Comparison of ENCODE assay signal across 25 mouse cellular contexts in genomic region chr9:103821632-103822031, GRCm38 (mm10). TPM values are rescaled to one million over a fixed set of nuclear protein-coding genes. Genes with fewer than 3 reads are reported as not detected.
DNase-seq lines count a peak whose midpoint lies in the region; ATAC-seq and TF ChIP-seq lines count a peak whose summit lies in the region.
"Had no signal": no experiment of that assay in that cellular context is flagged by ENCODE, and none has a peak within 500 bp of the region (broad histone marks: within the 10 kb centered on the region; RNA-seq: fewer than 3 reads in every experiment).

No protein-coding gene starts in this region.

- intact Hi-C loops in heart, adult 2 months (cut with DNase I): no loop called here

- H3K27me3 ChIP-seq in forebrain, embryonic 16.5 days (replicated peaks; ENCODE audit: control insufficient read depth, insufficient read depth, low read length): no peaks in the 10 kb centered on the region
- H3K27me3 ChIP-seq in forebrain, embryonic 10.5 days (ENCODE audit: poor library complexity, severe bottlenecking): no peaks in the 10 kb centered on the region
- H3K27me3 ChIP-seq in heart, adult 2 months (ENCODE audit: control insufficient read depth, insufficient read depth, low read length): no peaks in the 10 kb centered on the region
- H3K27me3 ChIP-seq in neural tube, embryonic 15.5 days (replicated peaks): no peaks in the 10 kb centered on the region
- H3K27me3 ChIP-seq: embryonic facial prominence, embryonic 12.5 days; embryonic facial prominence, embryonic 15.5 days; hindbrain, embryonic 12.5 days; hindbrain, embryonic 15.5 days had no signal

- TF ChIP-seq CTCF in heart, adult 2 months (IDR thresholded peaks at IDR 0.05): no peak

- no peaks in the 10 kb centered on the region for H3K4me1 ChIP-seq in forebrain, embryonic 16.5 days (replicated peaks; ENCODE audit: control insufficient read depth, insufficient read depth, low read length)
- H3K4me1 ChIP-seq in forebrain, embryonic 10.5 days: no peaks in the 10 kb centered on the region
- H3K4me1 ChIP-seq in heart, adult 2 months (ENCODE audit: control insufficient read depth, insufficient read depth, low read length): no peaks in the 10 kb centered on the region
- H3K4me1 ChIP-seq in neural tube, embryonic 15.5 days: no peaks in the 10 kb centered on the region
- H3K4me1 ChIP-seq: embryonic facial prominence, embryonic 12.5 days; embryonic facial prominence, embryonic 15.5 days; hindbrain, embryonic 12.5 days; hindbrain, embryonic 15.5 days had no signal

- TF ChIP-seq EP300 in heart, adult 2 months (IDR thresholded peaks at IDR 0.05; ENCODE audit: insufficient read depth, low read depth, low read length): no peak

- no peaks in the 10 kb centered on the region for H3K36me3 ChIP-seq in forebrain, embryonic 16.5 days (ENCODE audit: control insufficient read depth, insufficient read depth)
- no peaks in the 10 kb centered on the region for H3K36me3 ChIP-seq in forebrain, embryonic 10.5 days (replicated peaks)
- no peaks in the 10 kb centered on the region for H3K36me3 ChIP-seq in heart, adult 2 months (ENCODE audit: control insufficient read depth, insufficient read depth, low read length)
- H3K36me3 ChIP-seq in neural tube, embryonic 15.5 days: no peaks in the 10 kb centered on the region
- H3K36me3 ChIP-seq: embryonic facial prominence, embryonic 12.5 days; embryonic facial prominence, embryonic 15.5 days; hindbrain, embryonic 12.5 days; hindbrain, embryonic 15.5 days had no signal

- DNase-seq in forebrain, embryonic 10.5 days (ENCODE audit: extremely low spot score, low spot score): no peak
- DNase-seq in heart, adult 11 months: peak; percentile 64
- DNase-seq in heart, adult 2 months: no peak
- DNase-seq in testis, postnatal 10 days (ENCODE audit: low spot score): peak; percentile 8
- no peak for DNase-seq in testis, postnatal 14 days (ENCODE audit: low spot score)
- DNase-seq: adrenal gland, adult 2 months; adrenal gland, postnatal 14 days; cerebellum, adult 18-20 months; cerebellum, adult 9-10 months; cerebellum, postnatal 14 days; gastrocnemius, postnatal 25 days; kidney, adult 2 months had no signal

- H3K9ac ChIP-seq in forebrain, embryonic 16.5 days (replicated peaks; ENCODE audit: low read depth, low read length): no peak overlapping the region
- H3K9ac ChIP-seq in heart, adult 2 months (ENCODE audit: low read depth, low read length): no peak overlapping the region
- H3K9ac ChIP-seq in neural tube, embryonic 15.5 days (replicated peaks): no peak overlapping the region
- H3K9ac ChIP-seq: embryonic facial prominence, embryonic 12.5 days; embryonic facial prominence, embryonic 15.5 days; hindbrain, embryonic 12.5 days; hindbrain, embryonic 15.5 days had no signal

- no peak for TF ChIP-seq POLR2A in heart, adult 2 months (IDR thresholded peaks at IDR 0.05; ENCODE audit: insufficient read depth, low read depth, low read length)

- peak overlapping the region; percentile 70 for H3K27ac ChIP-seq in forebrain, embryonic 16.5 days (ENCODE audit: low read length)
- H3K27ac ChIP-seq in forebrain, embryonic 10.5 days: no peak overlapping the region
- no peak overlapping the region for H3K27ac ChIP-seq in heart, adult 2 months
- no peak overlapping the region for H3K27ac ChIP-seq in neural tube, embryonic 15.5 days (replicated peaks)
- H3K27ac ChIP-seq: embryonic facial prominence, embryonic 12.5 days; embryonic facial prominence, embryonic 15.5 days; hindbrain, embryonic 12.5 days; hindbrain, embryonic 15.5 days had no signal

- WGBS in forebrain, embryonic 16.5 days: 70% methylated on average over 3 of the region's 3 CpGs
- WGBS in forebrain, embryonic 10.5 days: 86% methylated on average over 3 of the region's 3 CpGs
- WGBS in heart, adult 2 months: 67% methylated on average over 3 of the region's 3 CpGs
- 82% methylated on average over 3 of the region's 3 CpGs for WGBS in neural tube, embryonic 15.5 days

- no peaks in the 10 kb centered on the region for H3K79me2 ChIP-seq in heart, adult 2 months (replicated peaks; ENCODE audit: control insufficient read depth, insufficient read depth, low read length)

- H3K9me3 ChIP-seq in forebrain, embryonic 16.5 days (ENCODE audit: control insufficient read depth, low read length): no peaks in the 10 kb centered on the region
- no peaks in the 10 kb centered on the region for H3K9me3 ChIP-seq in forebrain, embryonic 10.5 days
- H3K9me3 ChIP-seq in neural tube, embryonic 15.5 days (replicated peaks): no peaks in the 10 kb centered on the region
- H3K9me3 ChIP-seq: embryonic facial prominence, embryonic 12.5 days; embryonic facial prominence, embryonic 15.5 days; hindbrain, embryonic 12.5 days; hindbrain, embryonic 15.5 days had no signal

- peak; percentile 57 for ATAC-seq in forebrain, embryonic 16.5 days
- no peak for ATAC-seq in neural tube, embryonic 15.5 days (ENCODE audit: low FRiP score)
- ATAC-seq: CD4-positive, CD25-positive, alpha-beta regulatory T cell, adult 4 months; intestine, postnatal 0 days had no signal

- H3K4me2 ChIP-seq in forebrain, embryonic 16.5 days (ENCODE audit: low read length): no peak overlapping the region
- no peak overlapping the region for H3K4me2 ChIP-seq in neural tube, embryonic 15.5 days
- H3K4me2 ChIP-seq: embryonic facial prominence, embryonic 12.5 days; embryonic facial prominence, embryonic 15.5 days; heart, embryonic 11.5 days; hindbrain, embryonic 12.5 days; hindbrain, embryonic 15.5 days had no signal

- no peak overlapping the region for H3K4me3 ChIP-seq in forebrain, embryonic 16.5 days (replicated peaks; ENCODE audit: low read length)
- H3K4me3 ChIP-seq in forebrain, embryonic 10.5 days: no peak overlapping the region
- H3K4me3 ChIP-seq in heart, adult 2 months: no peak overlapping the region
- no peak overlapping the region for H3K4me3 ChIP-seq in neural tube, embryonic 15.5 days (replicated peaks)
- H3K4me3 ChIP-seq: embryonic facial prominence, embryonic 12.5 days; embryonic facial prominence, embryonic 15.5 days; hindbrain, embryonic 12.5 days; hindbrain, embryonic 15.5 days had no signal

RNA-seq across cellular contexts. Expression of gene Tmem108, which starts 60.0 kb away (rescaled TPM):
- polyA plus RNA-seq in forebrain, embryonic 16.5 days (2015; fragmentation: Nextera tagmentation; extraction: Ambion mirVana): 72.3 and 88.6 TPM in 2 replicates
- 14.1 and 16.7 TPM in 2 replicates for polyA plus RNA-seq in forebrain, embryonic 10.5 days (2016; fragmentation: Nextera tagmentation; extraction: Ambion mirVana)
- total RNA-seq in heart, adult 2 months (2021): 1 to 10 TPM; 4.6 to 4.7 TPM
- polyA plus RNA-seq in heart, adult 2 months (2012; rRNA removed): 8.7 and 9.1 TPM in 2 replicates
- 25.2 and 25.9 TPM in 2 replicates for polyA plus RNA-seq in neural tube, embryonic 15.5 days (2015; fragmentation: Nextera tagmentation; extraction: Ambion mirVana)
- total RNA-seq: common myeloid progenitor, adult 5-6 weeks; gastrocnemius, adult 8-10 months; gastrocnemius, postnatal 25 days; hematopoietic stem cell, adult 5-6 weeks; MEL had no signal

Comparison
In these comparisons a context has a peak if more than half of its experiments do, and no peak if none do; other contexts are left out.
1. DNase-seq: peak in heart, adult 11 months (single experiment) and testis, postnatal 10 days (single experiment); none in forebrain, embryonic 10.5 days (single experiment), heart, adult 2 months (0 of 2) and testis, postnatal 14 days (single experiment).